Mouse (Mus musculus): Measurements from ENCODE around the gene Apmap.

DNA sequence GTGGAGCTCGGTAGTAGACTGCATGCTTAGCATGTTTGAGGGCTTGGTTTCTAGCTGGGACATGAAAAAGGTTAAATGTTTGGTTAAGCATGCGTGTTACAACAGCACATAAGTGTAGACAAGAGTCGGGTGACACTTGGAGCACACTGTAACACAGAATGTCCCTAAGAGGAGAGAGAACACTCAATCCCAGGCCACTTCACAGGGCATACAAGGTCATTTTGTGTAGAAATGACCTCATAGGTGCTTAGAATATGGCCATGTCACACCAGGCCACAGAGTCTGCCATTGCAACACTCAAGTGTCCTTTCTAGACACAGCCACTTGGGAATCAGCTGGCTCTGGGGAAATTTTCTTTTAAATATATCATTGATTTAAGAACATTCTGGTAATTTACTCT lies 15.6 kb upstream of the Apmap start:
- TF ChIP-seq NANOG (IDR thresholded peaks at IDR 0.05; ENCODE audit: borderline replicate concordance, low read length), result no peak
- TF ChIP-seq CTCF (conservative IDR thresholded peaks at IDR 0.05; ENCODE audit: low read length), result no peak
- no peak for TF ChIP-seq POU5F1 (IDR thresholded peaks at IDR 0.05; ENCODE audit: borderline replicate concordance, low read length)
